Mouse (Mus musculus) 416B (cell line): ENCODE measurements at regions not wholly inside any gene's neighbourhood (a gene's known extent, or its start where the extent isn't known, plus 50 kb on each side); places are given as distances from the start of the nearest gene placed in this dataset.

Source experiments
- DNase-seq: peaks from one replicate; pipeline ENCODE4 v3.0.0; 2011; ENCODE audit warnings: low read depth

DNA sequence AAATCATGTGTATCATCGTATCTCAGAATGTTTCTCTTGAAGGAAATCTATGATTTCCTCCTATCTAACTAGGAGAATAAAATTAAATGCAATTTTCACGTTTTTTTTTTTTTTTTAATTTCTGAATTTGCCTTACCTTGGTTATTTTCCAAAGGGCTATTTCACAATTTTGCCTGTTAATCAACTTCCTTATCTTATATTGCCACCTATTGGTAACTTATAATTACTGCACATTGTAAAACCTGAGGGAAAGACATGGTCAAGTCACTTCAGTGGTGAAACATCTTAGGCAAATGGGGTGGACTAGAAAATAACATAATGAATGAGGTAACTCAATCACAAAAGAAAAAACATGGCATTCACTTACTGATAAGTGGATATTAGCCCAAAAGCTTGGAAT lies 232.0 kb downstream of the Nap1l3 start:
- peak; percentile 59 for DNase-seq
